Mouse (Mus musculus) intestine, embryonic 16.5 days (tissue): ENCODE measurements around the gene Ube2f. TPM values are rescaled to one million over a fixed set of nuclear protein-coding genes. Genes with fewer than 3 reads are reported as not detected.

ENCODE experiments used
- ATAC-seq: fragments of 200-750 bp; cut with Nextera tagmentation; 2 replicates; pipeline ENCODE4 v1.8.0; 2017; ENCODE audit warnings: moderate TSS enrichment, moderate library complexity
- H3K27ac ChIP-seq: fragments of 300-500 bp; sonication (generic); 2 replicates; pipeline ENCODE4 v1.5.1; 2014; ENCODE audit warnings: mild to moderate bottlenecking, low read length
- H3K27me3 ChIP-seq: fragments of 300-500 bp; sonication (generic); replicated peaks from 2 replicates; pipeline ENCODE4 v1.6.1; 2014; ENCODE audit warnings: low read length, control low read depth, mixed read lengths; ENCODE audit not compliant: control insufficient read depth, insufficient read depth
- H3K36me3 ChIP-seq: fragments of 300-500 bp; sonication (generic); 2 replicates; pipeline ENCODE4 v1.6.1; 2014; ENCODE audit warnings: low read length, control low read depth; ENCODE audit not compliant: control insufficient read depth, insufficient read depth
- H3K4me1 ChIP-seq: fragments of 300-500 bp; sonication (generic); 2 replicates; pipeline ENCODE4 v1.6.1; 2014; ENCODE audit warnings: low read length, control low read depth, mixed read lengths; ENCODE audit not compliant: control insufficient read depth, insufficient read depth
- H3K4me2 ChIP-seq: fragments of 300-500 bp; sonication (generic); 2 replicates; pipeline ENCODE4 v1.6.1; 2014; ENCODE audit warnings: low read depth, low read length, control low read depth
- H3K4me3 ChIP-seq: fragments of 300-500 bp; sonication (generic); 2 replicates; pipeline ENCODE4 v1.5.1; 2014; ENCODE audit warnings: mild to moderate bottlenecking, low read length
- H3K9ac ChIP-seq: fragments of 300-500 bp; sonication (generic); 2 replicates; pipeline ENCODE4 v1.6.1; 2014; ENCODE audit warnings: low read depth, low read length
- H3K9me3 ChIP-seq: fragments of 300-500 bp; sonication (generic); 2 replicates; pipeline ENCODE4 v1.6.1; 2016; ENCODE audit warnings: low read length, control low read depth; ENCODE audit not compliant: control insufficient read depth
- WGBS: fragments of 180-500 bp; shearing (Covaris S2); extraction: QIAGEN DNeasy Blood & Tissue Kit; methylation state at CpG from one replicate; pipeline ENCODE4 v1.1.7; 2014; 5-methylcytosine and 5-hydroxymethylcytosine counted together
- polyA plus RNA-seq: library from polyadenylated mRNA; unstranded; fragments of >200 nt; fragmentation: Nextera tagmentation; extraction: Ambion mirVana; gene quantifications from 2 replicates; pipeline ENCODE4 v1.2.1, GENCODE M21; 2015

Gene Ube2f
- polyA plus RNA-seq, 1 experiment from 2014 or later, result 68.8 TPM

- Histone ChIP-seq H3K4me2 (no peak overlapping the region), H3K36me3 (peaks cover 4% of the 10 kb centered on the region), H3K4me3 (no peak overlapping the region), H3K9me3 (no peaks in the 10 kb centered on the region), H3K27me3 (no peaks in the 10 kb centered on the region), H3K4me1 (no peaks in the 10 kb centered on the region), H3K27ac (no peak overlapping the region), H3K9ac (no peak overlapping the region)
- 95% methylated on average over 3 of the region's 3 CpGs for WGBS
- no peak for ATAC-seq
These were observed 28.5 kb downstream of the Ube2f start for GRCm38 (mm10) chr1:91278410-91279119.

DNA sequence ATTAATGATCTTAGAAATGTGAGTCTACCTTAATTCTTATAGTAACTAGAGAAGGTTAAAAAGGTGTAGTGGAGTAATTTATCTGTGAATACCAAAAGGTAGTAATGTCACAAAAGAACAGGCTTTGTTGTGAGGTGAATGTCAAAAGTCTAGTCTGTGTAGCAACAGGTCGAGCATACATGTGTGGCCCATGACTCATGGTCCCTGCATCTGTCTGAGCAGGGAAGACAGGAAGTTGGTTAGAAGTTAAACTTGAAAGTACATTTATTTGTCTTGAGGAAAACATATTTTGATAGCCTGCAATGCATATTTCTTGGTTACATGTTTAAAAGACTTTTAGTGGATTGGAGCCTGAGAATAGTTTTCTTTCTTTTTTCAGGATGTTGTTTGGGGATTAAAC, 29.0 kb downstream of the Ube2f start:
- no peaks in the 10 kb centered on the region for H3K4me1 ChIP-seq
- no peaks in the 10 kb centered on the region for H3K9me3 ChIP-seq
- no peak overlapping the region for H3K9ac ChIP-seq
- H3K4me2 ChIP-seq, result no peak overlapping the region
- no peaks in the 10 kb centered on the region for H3K27me3 ChIP-seq
- peaks cover 4% of the 10 kb centered on the region for H3K36me3 ChIP-seq
- H3K4me3 ChIP-seq, result no peak overlapping the region
- ATAC-seq, result no peak
- no peak overlapping the region for H3K27ac ChIP-seq
- 68% methylated on average over 1 of the region's 1 CpGs for WGBS

- Histone ChIP-seq H3K9me3 (no peaks in the 10 kb centered on the region), H3K4me2 (no peak overlapping the region), H3K9ac (no peak overlapping the region), H3K27ac (no peak overlapping the region), H3K4me1 (no peaks in the 10 kb centered on the region), H3K4me3 (no peak overlapping the region), H3K27me3 (no peaks in the 10 kb centered on the region), H3K36me3 (peaks cover 6% of the 10 kb centered on the region)
- ATAC-seq, result no peak
- 87% methylated on average over 1 of the region's 1 CpGs for WGBS
These were observed 32.5 kb downstream of the Ube2f start for GRCm38 (mm10) chr1:91282582-91282981.

DNA sequence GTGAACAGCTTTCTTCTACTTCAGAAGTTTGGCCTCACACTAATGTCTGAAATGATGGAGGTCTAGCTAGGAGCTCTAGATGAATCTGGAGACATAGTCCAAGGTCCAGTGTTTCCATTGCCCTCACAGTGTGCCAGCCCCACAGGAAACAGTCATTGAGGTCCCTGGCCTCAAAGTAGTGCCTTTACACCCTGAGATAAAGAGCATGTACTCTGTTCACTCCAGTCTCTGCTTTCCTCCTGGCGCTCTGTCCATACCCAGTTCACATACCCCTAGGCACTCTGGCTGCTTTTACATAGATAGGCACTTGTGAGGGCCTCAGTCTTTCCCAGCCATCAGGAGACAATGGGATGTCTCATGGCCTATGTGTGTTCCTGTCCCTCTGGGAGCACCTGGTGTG, 39.3 kb downstream of the Ube2f start:
- H3K36me3 ChIP-seq, result 0 out of 2 replicates have a peak, but pooled peaks cover 6% of the 10 kb centered on the region
- H3K4me3 ChIP-seq, result no peak overlapping the region
- no peaks in the 10 kb centered on the region for H3K9me3 ChIP-seq
- no peak overlapping the region for H3K27ac ChIP-seq
- H3K4me1 ChIP-seq, result no peaks in the 10 kb centered on the region
- ATAC-seq, result peak; percentile 69
- WGBS, result 87% methylated on average over 1 of the region's 1 CpGs
- no peaks in the 10 kb centered on the region for H3K27me3 ChIP-seq
- H3K9ac ChIP-seq, result no peak overlapping the region
- no peak overlapping the region for H3K4me2 ChIP-seq

GRCm38 (mm10) chr1:91292101-91292825, 42.2 kb downstream of the Ube2f start:
- Histone ChIP-seq H3K4me2 (no peak overlapping the region), H3K4me3 (no peak overlapping the region), H3K36me3 (0 out of 2 replicates have a peak, but pooled peaks cover 4% of the 10 kb centered on the region), H3K27ac (no peak overlapping the region), H3K9me3 (no peaks in the 10 kb centered on the region), H3K4me1 (no peaks in the 10 kb centered on the region), H3K27me3 (no peaks in the 10 kb centered on the region), H3K9ac (no peak overlapping the region)
- no peak for ATAC-seq
- 90% methylated on average over 11 of the region's 11 CpGs for WGBS

DNA sequence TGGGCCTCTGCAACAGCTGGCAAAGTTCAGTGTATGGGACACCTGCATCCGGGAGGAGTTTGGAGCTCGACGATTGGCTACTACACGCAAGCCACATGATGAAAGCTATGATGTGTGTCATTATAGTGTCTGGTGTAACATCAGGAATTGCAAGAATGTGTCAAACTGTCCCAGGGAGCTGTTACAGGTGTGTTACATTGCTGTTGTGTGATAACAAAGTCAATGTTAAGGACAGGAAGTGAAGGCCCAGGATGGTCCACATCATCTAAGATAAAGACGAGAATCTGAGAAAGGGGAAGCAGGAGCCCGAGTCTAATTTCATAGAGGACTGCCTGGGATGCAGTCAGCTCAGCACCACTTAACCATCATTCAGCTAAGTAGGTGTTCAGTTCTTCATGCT, 45.4 kb downstream of the Ube2f start:
- WGBS, result 93% methylated on average over 6 of the region's 6 CpGs
- H3K27me3 ChIP-seq, result no peaks in the 10 kb centered on the region

DNA sequence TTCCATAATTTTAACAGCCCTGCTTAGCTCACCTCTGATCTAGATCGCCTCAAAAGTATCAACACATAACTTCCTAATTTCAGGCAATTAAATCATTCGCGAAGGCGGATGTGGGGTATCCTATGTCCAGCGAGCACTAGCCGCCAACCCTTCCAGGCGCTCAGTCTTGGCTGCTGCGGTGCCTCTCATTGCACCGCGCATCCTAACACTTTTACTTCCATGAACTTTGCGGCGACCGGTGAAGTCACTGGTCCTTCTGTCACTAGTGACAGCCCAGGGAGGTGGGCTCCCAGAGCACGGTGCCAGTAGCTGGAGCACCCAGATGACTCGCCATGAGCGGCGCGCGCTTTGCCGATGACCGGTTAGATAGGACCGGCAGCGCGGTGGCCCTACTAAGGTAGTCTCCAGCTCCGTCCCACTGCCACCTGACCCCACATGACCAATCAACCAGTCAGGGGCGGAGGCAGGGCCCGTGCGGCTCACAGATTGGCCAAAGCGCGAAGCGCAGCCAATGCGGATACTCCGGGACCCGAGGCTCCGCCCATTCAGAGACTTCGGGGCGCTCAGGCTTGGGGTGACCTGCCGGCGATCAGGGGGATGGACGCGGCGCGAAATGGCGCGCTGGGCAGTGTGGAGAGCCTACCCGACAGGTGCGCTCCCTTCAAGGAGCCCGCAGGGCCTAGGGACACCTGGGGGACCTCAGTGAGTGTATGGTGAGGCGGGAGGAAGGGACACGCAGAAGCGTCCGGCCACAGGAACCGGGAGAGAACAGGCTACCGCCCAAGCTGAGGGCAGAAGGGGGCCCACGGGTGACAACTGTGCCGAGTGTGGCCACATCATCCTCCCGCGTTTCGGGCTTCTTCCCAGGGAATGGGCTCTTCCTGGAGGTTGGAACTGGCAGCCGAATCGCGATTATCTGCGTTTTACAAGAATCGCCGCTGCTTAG, 48.0 kb downstream of the Ube2f start, which contains the start of gene Scly:
Gene Scly, plus strand, starts transcription at position 540 of the 946 bp plus-strand sequence.
- ATAC-seq, result peak; percentile 99
- Histone ChIP-seq H3K27ac (peak within 1 kb of the TSS; percentile 66), H3K36me3 (no peaks in the 10 kb centered on the region), H3K27me3 (no peaks in the 10 kb centered on the region), H3K9me3 (no peaks in the 10 kb centered on the region), H3K4me3 (peak within 1 kb of the TSS; percentile 91), H3K4me1 (peaks cover 19% of the 10 kb centered on the region), H3K9ac (peak within 1 kb of the TSS; percentile 87), H3K4me2 (peak within 1 kb of the TSS; percentile 79)
- under 1% methylated on average over 61 of the region's 65 CpGs for WGBS

More for the DNA sequence above, 45.4 kb downstream of the Ube2f start:
- ATAC-seq, result no peak
- H3K4me3 ChIP-seq, result no peak overlapping the region
- no peak overlapping the region for H3K27ac ChIP-seq
- no peak overlapping the region for H3K9ac ChIP-seq
- H3K4me2 ChIP-seq, result no peak overlapping the region
- no peaks in the 10 kb centered on the region for H3K36me3 ChIP-seq
- H3K9me3 ChIP-seq, result no peaks in the 10 kb centered on the region
- peaks cover 9% of the 10 kb centered on the region for H3K4me1 ChIP-seq

GRCm38 (mm10) chr1:91299026-91299706, 49.1 kb downstream of the Ube2f start:
- Histone ChIP-seq H3K4me2 (peak overlapping the region; percentile 79), H3K4me3 (peak overlapping the region; percentile 91), H3K9ac (peak overlapping the region; percentile 87), H3K9me3 (no peaks in the 10 kb centered on the region), H3K27me3 (no peaks in the 10 kb centered on the region), H3K4me1 (peaks cover 19% of the 10 kb centered on the region), H3K27ac (peak overlapping the region; percentile 66; the same call in 1 of the 2 replicates), H3K36me3 (no peaks in the 10 kb centered on the region)
- WGBS, result 66% methylated on average over 13 of the region's 13 CpGs
- no peak for ATAC-seq
